Mouse (Mus musculus) stomach, embryonic 14.5 days (tissue): ENCODE data around the gene Bean1. TPM values are rescaled to one million over a fixed set of nuclear protein-coding genes. Genes with fewer than 3 reads are reported as not detected.

Source experiments
- ATAC-seq: fragments of 200-750 bp; cut with Nextera tagmentation; 2 replicates; pipeline ENCODE4 v1.8.0; 2017; ENCODE audit warnings: low read depth, moderate TSS enrichment; ENCODE audit not compliant: insufficient number of reproducible peaks, insufficient read depth, low FRiP score
- H3K27ac ChIP-seq: fragments of 300-500 bp; sonication (generic); 2 replicates; pipeline ENCODE4 v1.5.1; 2014; ENCODE audit warnings: mild to moderate bottlenecking, low read length, moderate library complexity, mixed read lengths
- H3K27me3 ChIP-seq: fragments of 300-500 bp; sonication (generic); 2 replicates; pipeline ENCODE4 v1.6.1; 2014; ENCODE audit warnings: low read length, control low read depth, mixed read lengths; ENCODE audit not compliant: control insufficient read depth, insufficient read depth
- H3K36me3 ChIP-seq: fragments of 300-500 bp; sonication (generic); 2 replicates; pipeline ENCODE4 v1.6.1; 2014; ENCODE audit warnings: mild to moderate bottlenecking, control low read depth, low read length, moderate library complexity, mixed read lengths; ENCODE audit not compliant: control insufficient read depth, insufficient read depth
- H3K4me1 ChIP-seq: fragments of 300-500 bp; sonication (generic); 2 replicates; pipeline ENCODE4 v1.6.1; 2014; ENCODE audit warnings: low read length, control low read depth, mixed read lengths; ENCODE audit not compliant: control insufficient read depth, insufficient read depth
- H3K4me2 ChIP-seq: fragments of 300-500 bp; sonication (generic); replicated peaks from 2 replicates; pipeline ENCODE4 v1.6.1; 2014; ENCODE audit warnings: low read depth, low read length, control low read depth
- H3K4me3 ChIP-seq: fragments of 300-500 bp; sonication (generic); 2 replicates; pipeline ENCODE4 v1.5.1; 2014; ENCODE audit warnings: low read depth, low read length, control low read depth
- H3K9ac ChIP-seq: fragments of 300-500 bp; sonication (generic); replicated peaks from 2 replicates; pipeline ENCODE4 v1.6.1; 2014; ENCODE audit warnings: low read depth, mild to moderate bottlenecking, control low read depth, low read length, moderate library complexity, mixed read lengths
- H3K9me3 ChIP-seq: fragments of 300-500 bp; sonication (generic); 2 replicates; pipeline ENCODE4 v1.6.1; 2016; ENCODE audit warnings: low read depth, low read length, control low read depth; ENCODE audit not compliant: control insufficient read depth
- WGBS: fragments of 180-500 bp; shearing (Covaris S2); extraction: QIAGEN DNeasy Blood & Tissue Kit; methylation state at CpG from one replicate; pipeline ENCODE4 v1.1.7; 2014; 5-methylcytosine and 5-hydroxymethylcytosine counted together
- polyA plus RNA-seq: library from polyadenylated mRNA; unstranded; fragments of >200 nt; fragmentation: Nextera tagmentation; extraction: Ambion mirVana; gene quantifications from 2 replicates; pipeline ENCODE4 v1.2.1, GENCODE M21; 2014

Bean1 gene
- 1.6 TPM in 2 replicates for polyA plus RNA-seq

DNA sequence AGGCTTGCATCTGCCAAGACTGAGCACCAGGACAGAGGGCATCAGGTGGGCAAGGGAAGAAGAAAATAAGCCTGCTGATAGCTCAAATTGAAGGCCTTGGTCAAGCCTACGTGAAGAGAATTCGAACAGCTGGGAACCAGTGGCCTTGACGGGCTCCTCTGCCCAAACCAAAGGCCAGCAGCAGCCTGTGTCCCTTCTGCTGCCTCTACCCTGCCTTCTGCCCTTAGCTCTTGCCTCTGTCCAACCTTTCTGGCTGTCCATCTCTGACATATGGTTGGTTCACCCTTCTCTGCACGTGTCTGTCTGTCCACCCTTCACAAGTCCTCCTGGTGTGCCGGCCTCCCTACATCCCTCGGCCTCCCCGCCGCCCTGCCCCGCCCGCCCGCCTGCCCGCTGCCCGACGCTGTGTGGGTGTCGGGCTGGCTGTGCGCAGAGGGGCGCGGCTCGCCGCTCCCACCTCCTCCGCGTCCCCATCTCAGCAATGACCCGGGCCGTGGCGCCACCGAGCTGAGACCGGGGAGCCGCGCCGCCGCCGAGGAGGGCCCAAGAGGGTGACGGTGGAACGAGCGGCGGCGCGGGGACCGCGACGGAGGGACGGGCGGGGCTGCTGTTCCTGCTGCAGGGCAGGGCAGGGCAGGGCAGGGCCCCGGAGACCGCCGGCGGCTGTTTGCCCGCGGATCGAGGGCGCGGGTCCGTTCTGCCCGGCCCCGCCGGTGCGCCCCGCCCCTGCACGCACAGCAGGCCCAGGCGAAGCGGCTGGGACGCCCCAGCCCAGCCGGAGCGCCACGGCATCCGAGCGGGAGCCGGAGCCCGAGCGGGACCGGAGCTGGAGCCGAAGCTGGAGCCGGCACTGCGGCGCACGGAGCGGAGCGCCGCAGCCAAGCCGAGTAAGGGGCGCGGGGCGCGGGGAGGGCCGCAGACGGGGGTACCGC lies at the start of gene Bean1:
Bean1 (plus strand) TSS at position 325 of the 932 bp plus-strand sequence.
- Histone ChIP-seq H3K9ac (peak within 1 kb of the TSS; percentile 61), H3K27ac (no peak within 1 kb of the TSS), H3K4me2 (peak within 1 kb of the TSS; percentile 98), H3K9me3 (no peaks in the 10 kb centered on the region), H3K27me3 (peaks cover 21% of the 10 kb centered on the region), H3K4me1 (0 out of 2 replicates have a peak, but pooled peaks cover 5% of the 10 kb centered on the region), H3K36me3 (no peaks in the 10 kb centered on the region), H3K4me3 (peak within 1 kb of the TSS; percentile 60)
- 1% methylated on average over 83 of the region's 87 CpGs for WGBS
- peak; percentile 79 for ATAC-seq

DNA sequence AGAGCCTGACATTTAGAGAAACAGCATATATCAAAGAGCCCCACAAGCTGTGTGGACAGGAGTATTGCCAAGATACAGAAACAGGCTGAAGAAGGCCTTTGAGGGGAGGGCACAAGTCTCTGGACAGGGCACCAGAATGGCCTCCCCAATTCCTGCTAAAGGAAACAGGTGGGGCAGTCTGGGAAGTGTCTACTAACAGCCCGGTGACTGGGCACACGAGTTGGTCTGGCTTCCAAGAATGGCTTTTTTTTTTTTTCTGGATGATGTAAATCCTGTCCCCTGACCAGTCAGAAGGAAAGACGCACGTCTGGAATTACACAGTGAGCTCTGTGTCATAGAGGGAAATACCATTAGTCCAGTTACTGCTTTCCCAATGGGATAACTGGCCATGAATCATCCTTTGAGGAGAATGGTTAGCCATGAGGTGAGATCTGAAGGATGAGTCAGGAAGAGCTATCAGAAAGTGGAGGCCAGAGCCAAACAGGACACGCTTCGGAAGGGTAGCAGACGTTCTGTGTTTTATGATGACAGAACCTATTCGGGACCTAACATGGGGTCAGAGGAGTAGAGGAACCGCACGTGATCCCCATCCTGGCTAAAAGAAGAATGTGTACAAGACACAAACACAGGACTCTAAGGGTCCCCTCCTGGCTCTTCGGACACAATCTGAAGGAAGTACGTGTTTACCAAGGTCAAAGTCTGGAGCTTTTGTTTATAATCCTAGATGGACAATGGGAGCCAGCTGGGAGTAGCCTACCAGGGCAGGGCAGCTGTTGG lies 48.4 kb upstream of the Bean1 start:
- Histone ChIP-seq H3K4me2 (no peak overlapping the region), H3K36me3 (no peaks in the 10 kb centered on the region), H3K4me3 (no peak overlapping the region), H3K27ac (no peak overlapping the region), H3K9ac (no peak overlapping the region), H3K9me3 (no peaks in the 10 kb centered on the region), H3K4me1 (no peaks in the 10 kb centered on the region), H3K27me3 (no peaks in the 10 kb centered on the region)
- WGBS, result 73% methylated on average over 12 of the region's 12 CpGs
- ATAC-seq, result no peak

DNA sequence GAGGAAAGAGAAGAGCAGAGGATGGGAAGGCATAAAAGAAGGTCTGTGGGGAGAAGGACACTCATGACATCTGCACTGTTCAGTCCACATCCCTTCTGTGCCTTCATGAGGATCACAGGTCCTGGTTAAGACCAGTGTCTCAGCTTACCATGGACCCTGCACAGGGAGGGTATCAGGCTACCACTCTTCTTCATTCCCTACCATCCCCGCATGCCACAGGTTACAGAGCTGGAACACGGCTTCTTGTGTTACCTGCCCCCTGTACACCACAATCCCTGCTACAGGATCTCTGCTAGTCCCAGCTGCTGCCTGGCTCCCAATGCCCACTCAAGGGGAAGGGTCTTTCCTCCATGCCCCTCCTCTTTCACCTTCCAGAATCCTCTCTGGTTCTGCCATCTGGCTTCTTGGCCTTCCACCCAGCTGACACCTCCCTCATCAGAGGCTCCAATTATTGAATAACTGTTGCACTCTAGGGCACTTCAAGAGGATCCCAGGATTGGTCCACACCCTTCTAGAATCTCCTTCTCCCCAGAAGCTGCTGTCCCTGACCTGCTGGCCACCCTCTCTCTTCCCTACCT lies 47.1 kb upstream of the Bean1 start:
- Histone ChIP-seq H3K36me3 (no peaks in the 10 kb centered on the region), H3K4me1 (no peaks in the 10 kb centered on the region), H3K4me3 (no peak overlapping the region), H3K27ac (no peak overlapping the region), H3K9me3 (no peaks in the 10 kb centered on the region), H3K9ac (no peak overlapping the region), H3K4me2 (no peak overlapping the region), H3K27me3 (no peaks in the 10 kb centered on the region)
- no peak for ATAC-seq
- 73% methylated on average over 2 of the region's 2 CpGs for WGBS

DNA sequence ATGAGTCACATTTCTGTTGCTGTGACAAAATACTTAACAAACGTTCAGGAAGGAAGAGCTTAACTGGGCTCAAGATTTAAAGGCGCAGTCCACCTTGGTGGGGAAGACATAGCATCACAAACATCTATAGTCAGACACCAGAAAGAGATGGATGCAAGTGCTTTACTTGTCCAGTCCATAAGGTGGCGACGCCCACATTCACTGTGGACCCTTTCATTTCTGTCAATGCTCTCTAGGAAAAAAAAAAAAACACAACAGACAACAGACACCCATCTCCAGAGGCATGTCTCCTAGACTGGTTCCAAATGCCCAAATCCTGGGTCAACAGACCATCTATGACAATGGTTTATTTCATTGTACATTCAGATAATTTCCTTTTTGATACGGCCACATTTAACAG lies 45.7 kb upstream of the Bean1 start:
- no peaks in the 10 kb centered on the region for H3K27me3 ChIP-seq
- H3K9me3 ChIP-seq, result no peaks in the 10 kb centered on the region
- H3K4me1 ChIP-seq, result no peaks in the 10 kb centered on the region
- H3K4me2 ChIP-seq, result no peak overlapping the region
- H3K36me3 ChIP-seq, result no peaks in the 10 kb centered on the region
- no peak overlapping the region for H3K9ac ChIP-seq
- 73% methylated on average over 5 of the region's 5 CpGs for WGBS
- no peak overlapping the region for H3K4me3 ChIP-seq
- H3K27ac ChIP-seq, result no peak overlapping the region
- ATAC-seq, result no peak

DNA sequence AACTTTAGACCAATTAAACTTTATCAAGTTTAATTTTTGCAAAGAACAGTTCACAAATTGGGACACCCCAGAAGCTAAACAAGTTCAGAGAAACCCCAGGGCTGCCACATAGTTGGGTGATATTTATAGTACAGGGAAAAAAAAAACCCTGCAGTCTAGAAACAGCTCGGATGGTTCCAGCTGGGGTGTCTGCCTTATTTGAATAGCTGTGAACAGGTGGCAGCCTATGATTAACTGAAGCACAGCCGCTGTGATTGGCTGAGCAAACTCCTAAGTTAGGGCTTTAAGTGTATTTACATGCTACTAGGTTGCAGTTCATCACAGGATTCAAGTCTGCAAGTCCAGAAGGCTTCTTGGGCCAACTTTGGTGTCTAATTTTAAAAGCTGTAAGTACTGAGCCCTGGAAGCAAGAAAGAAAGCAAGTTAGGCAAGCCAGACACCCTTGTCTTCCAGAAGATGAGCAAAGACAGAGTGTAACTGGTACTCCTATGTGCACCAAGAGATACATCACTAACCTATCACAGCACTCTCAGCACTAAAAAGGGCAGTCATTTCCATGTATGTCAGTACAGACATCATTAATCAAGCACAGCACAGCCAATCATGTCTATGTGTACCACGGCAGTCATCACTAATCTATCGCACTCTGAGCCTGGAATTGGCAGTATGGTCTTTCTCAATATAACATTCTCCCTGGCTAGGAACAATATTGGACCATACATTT lies 42.9 kb upstream of the Bean1 start:
- no peaks in the 10 kb centered on the region for H3K4me1 ChIP-seq
- 59% methylated on average over 4 of the region's 4 CpGs for WGBS
- H3K4me2 ChIP-seq, result no peak overlapping the region

DNA sequence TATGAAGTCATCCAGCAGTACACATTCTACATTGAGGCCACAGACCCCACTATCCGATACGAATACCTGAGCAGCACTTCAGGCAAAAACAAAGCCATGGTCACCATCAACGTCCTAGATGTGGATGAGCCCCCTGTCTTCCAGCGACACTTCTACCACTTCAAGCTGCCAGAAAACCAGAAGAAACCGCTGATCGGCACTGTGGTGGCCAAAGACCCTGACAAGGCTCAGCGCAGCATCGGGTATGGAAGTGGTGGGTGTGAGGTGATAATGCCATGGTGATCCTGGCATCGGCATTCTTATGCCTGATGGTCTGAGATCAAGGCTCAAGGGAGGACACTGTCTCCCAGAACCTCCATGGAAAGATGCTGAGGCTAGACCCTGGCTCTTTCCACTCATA lies 39.3 kb upstream of the Bean1 start:
- Histone ChIP-seq H3K4me2 (no peak overlapping the region), H3K4me1 (no peaks in the 10 kb centered on the region), H3K36me3 (no peaks in the 10 kb centered on the region), H3K9ac (no peak overlapping the region), H3K4me3 (no peak overlapping the region), H3K9me3 (no peaks in the 10 kb centered on the region), H3K27ac (no peak overlapping the region), H3K27me3 (no peaks in the 10 kb centered on the region)
- ATAC-seq, result no peak
- 94% methylated on average over 9 of the region's 9 CpGs for WGBS

More for the DNA sequence above, 42.9 kb upstream of the Bean1 start:
- ATAC-seq, result no peak
- Histone ChIP-seq H3K9me3 (no peaks in the 10 kb centered on the region), H3K27ac (no peak overlapping the region), H3K9ac (no peak overlapping the region), H3K36me3 (no peaks in the 10 kb centered on the region), H3K4me3 (no peak overlapping the region), H3K27me3 (no peaks in the 10 kb centered on the region)

DNA sequence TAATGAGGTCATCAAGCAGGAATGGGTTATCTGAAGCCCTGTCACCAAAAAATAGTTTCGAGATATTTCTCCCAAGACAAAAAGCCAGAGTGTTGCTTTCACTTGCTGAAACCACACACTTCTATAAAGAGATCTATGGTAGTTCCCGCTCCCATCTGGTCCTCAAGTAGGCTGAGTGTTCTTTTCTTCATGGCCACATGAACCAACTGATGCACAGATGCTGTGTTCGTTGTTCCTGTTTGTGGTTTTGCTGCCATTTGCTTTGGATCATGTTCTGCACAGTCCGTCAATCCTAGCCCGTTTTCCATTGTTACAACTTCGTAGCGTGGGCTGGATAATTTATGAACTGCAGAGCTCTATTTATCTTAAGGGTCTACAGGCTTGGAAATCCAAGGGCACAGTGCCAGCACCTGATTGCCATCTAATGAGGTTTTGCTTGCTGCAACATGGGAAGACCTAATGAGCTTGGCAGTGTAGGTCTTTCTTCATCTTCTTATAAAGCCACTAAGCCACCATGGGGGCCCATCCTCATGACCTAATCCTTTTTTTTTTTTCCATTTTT lies 38.7 kb upstream of the Bean1 start:
- H3K4me1 ChIP-seq, result no peaks in the 10 kb centered on the region
- no peaks in the 10 kb centered on the region for H3K36me3 ChIP-seq
- WGBS, result 74% methylated on average over 7 of the region's 7 CpGs
- no peak overlapping the region for H3K4me2 ChIP-seq
- H3K4me3 ChIP-seq, result no peak overlapping the region
- no peaks in the 10 kb centered on the region for H3K27me3 ChIP-seq
- no peak overlapping the region for H3K27ac ChIP-seq
- no peaks in the 10 kb centered on the region for H3K9me3 ChIP-seq
- H3K9ac ChIP-seq, result no peak overlapping the region
- no peak for ATAC-seq
